Mouse (Mus musculus): Measurements from ENCODE around the gene Cnpy3.

The Cnpy3 gene

GRCm38 (mm10) chr17:46714756-46715481 lies 37.1 kb downstream of the Cnpy3 start:
- no peak for DNase-seq (ENCODE audit: low read depth, low spot score)

GRCm38 (mm10) chr17:46713849-46714248 lies 38.2 kb downstream of the Cnpy3 start:
- DNase-seq (ENCODE audit: low read depth, low spot score): no peak

GRCm38 (mm10) chr17:46712442-46712841 lies 39.6 kb downstream of the Cnpy3 start:
- DNase-seq (ENCODE audit: low read depth, low spot score): no peak

- DNase-seq (ENCODE audit: low read depth, low spot score): peak; percentile 27
These were observed 40.3 kb downstream of the Cnpy3 start for GRCm38 (mm10) chr17:46711612-46712271.

- DNase-seq (ENCODE audit: low read depth, low spot score): peak; percentile 98
These were observed 40.9 kb downstream of the Cnpy3 start, which contains the start of gene Pex6 for GRCm38 (mm10) chr17:46710959-46711597. Pex6 (plus strand) TSS chr17:46711463.

- no peak for DNase-seq (ENCODE audit: low read depth, low spot score)
These were observed 45.5 kb downstream of the Cnpy3 start for GRCm38 (mm10) chr17:46706375-46707089.

GRCm38 (mm10) chr17:46704887-46705835 lies 46.9 kb downstream of the Cnpy3 start, which contains the start of gene Ppp2r5d:
Ppp2r5d (minus strand) TSS chr17:46705111.
- DNase-seq (ENCODE audit: low read depth, low spot score): peak; percentile 99

GRCm38 (mm10) chr17:46703971-46704886 lies 47.8 kb downstream of the Cnpy3 start:
- peak; percentile 28 for DNase-seq (ENCODE audit: low read depth, low spot score)

- DNase-seq (ENCODE audit: low read depth, low spot score): no peak
These were observed 49.5 kb downstream of the Cnpy3 start for GRCm38 (mm10) chr17:46702506-46702905.

GRCm38 (mm10) chr17:46702100-46702499 lies 49.9 kb downstream of the Cnpy3 start:
- peak; percentile 32 for DNase-seq (ENCODE audit: low read depth, low spot score)

GRCm38 (mm10) chr17:46701489-46701888 lies 50.5 kb downstream of the Cnpy3 start:
- DNase-seq (ENCODE audit: low read depth, low spot score): peak; percentile 48

GRCm38 (mm10) chr17:46699912-46700311 lies 52.1 kb downstream of the Cnpy3 start:
- DNase-seq (ENCODE audit: low read depth, low spot score): peak; percentile 69

- DNase-seq (ENCODE audit: low read depth, low spot score): no peak
These were observed 52.8 kb downstream of the Cnpy3 start for GRCm38 (mm10) chr17:46699245-46699644.

GRCm38 (mm10) chr17:46698515-46698914 lies 53.5 kb downstream of the Cnpy3 start:
- DNase-seq (ENCODE audit: low read depth, low spot score): no peak

- peak; percentile 24 for DNase-seq (ENCODE audit: low read depth, low spot score)
These were observed 57.4 kb downstream of the Cnpy3 start for GRCm38 (mm10) chr17:46694517-46695063.

- no peak for DNase-seq (ENCODE audit: low read depth, low spot score)
These were observed 60.6 kb downstream of the Cnpy3 start for GRCm38 (mm10) chr17:46691390-46691789.

GRCm38 (mm10) chr17:46690665-46691064 lies 61.3 kb downstream of the Cnpy3 start:
- DNase-seq (ENCODE audit: low read depth, low spot score): peak; percentile 23

- no peak for DNase-seq (ENCODE audit: low read depth, low spot score)
These were observed 66.1 kb downstream of the Cnpy3 start for GRCm38 (mm10) chr17:46685913-46686312.

Data from brain, adult 2 months (tissue).